Mouse (Mus musculus) lung, postnatal 0 days (tissue): ENCODE results near the gene Ppbp. TPM values are rescaled to one million over a fixed set of nuclear protein-coding genes. Genes with fewer than 3 reads are reported as not detected.
A peak's percentile ranks its signal among the peaks of the same experiment; 100 is the strongest.
"Not testable (repeated sequence)": the region's sequence is repeated elsewhere in the genome, so short reads cannot be mapped to it uniquely, and the experiment has no call there.

Experiments
- ATAC-seq: fragments of 200-750 bp; cut with Nextera tagmentation; 2 replicates; pipeline ENCODE4 v1.8.0; 2017; ENCODE audit warnings: moderate library complexity
- DNase-seq: peaks from one replicate; pipeline ENCODE4 v3.0.0-alpha.2; 2016; ENCODE audit warnings: low spot score
- H3K27ac ChIP-seq: fragments of 300-500 bp; sonication (generic); 2 replicates; pipeline ENCODE4 v1.5.1; 2014; ENCODE audit warnings: antibody characterized with exemption, mild to moderate bottlenecking, low read length, mixed read lengths
- H3K27me3 ChIP-seq: fragments of 300-500 bp; sonication (generic); replicated peaks from 2 replicates; pipeline ENCODE4 v1.6.1; 2014; ENCODE audit warnings: low read length, mixed read lengths; ENCODE audit not compliant: insufficient read depth
- H3K36me3 ChIP-seq: fragments of 300-500 bp; sonication (generic); 2 replicates; pipeline ENCODE4 v1.6.1; 2014; ENCODE audit warnings: low read length, mixed read lengths; ENCODE audit not compliant: insufficient read depth
- H3K4me1 ChIP-seq: fragments of 300-500 bp; sonication (generic); 2 replicates; pipeline ENCODE4 v1.6.1; 2014; ENCODE audit warnings: antibody characterized with exemption, low read depth, low read length, mixed read lengths; ENCODE audit not compliant: insufficient read depth
- H3K4me2 ChIP-seq: fragments of 300-500 bp; sonication (generic); replicated peaks from 2 replicates; pipeline ENCODE4 v1.6.1; 2014; ENCODE audit warnings: low read depth, mild to moderate bottlenecking, low read length, moderate library complexity, mixed read lengths
- H3K4me3 ChIP-seq: fragments of 300-500 bp; sonication (generic); 2 replicates; pipeline ENCODE4 v1.5.1; 2014; ENCODE audit warnings: low read depth, low read length
- H3K9ac ChIP-seq: fragments of 300-500 bp; sonication (generic); replicated peaks from 2 replicates; pipeline ENCODE4 v1.6.1; 2014; ENCODE audit warnings: low read depth, mild to moderate bottlenecking
- H3K9me3 ChIP-seq: fragments of 300-500 bp; sonication (generic); 2 replicates; pipeline ENCODE4 v1.6.1; 2016; ENCODE audit warnings: low read length, mixed read lengths
- CTCF ChIP-seq: IDR thresholded peaks from 2 replicates; pipeline ENCODE4 v1.5.1; 2016; ENCODE audit warnings: antibody characterized with exemption, mild to moderate bottlenecking
- EP300 ChIP-seq: IDR thresholded peaks from 2 replicates; pipeline ENCODE4 v1.6.1; 2016; ENCODE audit warnings: antibody characterized with exemption, mild to moderate bottlenecking, control low read depth
- WGBS: fragments of 180-500 bp; shearing (Covaris S2); extraction: QIAGEN DNeasy Blood & Tissue Kit; methylation state at CpG from one replicate; pipeline ENCODE4 v1.1.7; 2014; 5-methylcytosine and 5-hydroxymethylcytosine counted together
- polyA plus RNA-seq: library from polyadenylated mRNA; unstranded; fragments of >200 nt; fragmentation: Nextera tagmentation; extraction: Ambion mirVana; gene quantifications from 2 replicates; pipeline ENCODE4 v1.2.1, GENCODE M21; 2015

Ppbp gene
- polyA plus RNA-seq, 1 experiment from 2014 or later, result 15.6 TPM

GRCm38 (mm10) chr5:90783697-90784096 lies 15.4 kb downstream of the Ppbp start:
- H3K27me3 ChIP-seq, result no peaks in the 10 kb centered on the region
- no peak overlapping the region for H3K27ac ChIP-seq
- no peaks in the 10 kb centered on the region for H3K36me3 ChIP-seq
- peaks cover 3% of the 10 kb centered on the region; the same call in 1 of the 2 replicates for H3K4me1 ChIP-seq
- no peak overlapping the region for H3K9ac ChIP-seq
- no peak overlapping the region for H3K4me2 ChIP-seq
- no peaks in the 10 kb centered on the region for H3K9me3 ChIP-seq
- TF ChIP-seq EP300 (no peak), CTCF (no peak)
- DNase-seq (no peak), ATAC-seq (no peak)
- WGBS, result 74% methylated on average over 3 of the region's 3 CpGs
- no peak overlapping the region for H3K4me3 ChIP-seq

GRCm38 (mm10) chr5:90785659-90786588 lies 17.6 kb downstream of the Ppbp start, which contains the start of gene Cxcl3:
Gene Cxcl3, plus strand, starts transcription at chr5:90786103.
- Histone ChIP-seq H3K4me3 (peak within 1 kb of the TSS; percentile 31), H3K27me3 (no peaks in the 10 kb centered on the region), H3K9me3 (no peaks in the 10 kb centered on the region), H3K27ac (no peak within 1 kb of the TSS), H3K4me1 (peaks cover 9% of the 10 kb centered on the region), H3K36me3 (no peaks in the 10 kb centered on the region), H3K4me2 (peak within 1 kb of the TSS; percentile 53), H3K9ac (no peak within 1 kb of the TSS)
- ATAC-seq, result peak; percentile 53
- DNase-seq, result peak; percentile 56
- TF ChIP-seq CTCF (peak; percentile 60), EP300 (no peak)
- WGBS, result 16% methylated on average over 24 of the region's 26 CpGs

- Histone ChIP-seq H3K9ac (no peak overlapping the region), H3K4me2 (no peak overlapping the region), H3K9me3 (no peaks in the 10 kb centered on the region), H3K36me3 (no peaks in the 10 kb centered on the region), H3K27ac (no peak overlapping the region), H3K4me3 (no peak overlapping the region), H3K27me3 (no peaks in the 10 kb centered on the region), H3K4me1 (peaks cover 9% of the 10 kb centered on the region)
- ATAC-seq, result no peak
- TF ChIP-seq CTCF (peak; percentile 56), EP300 (no peak)
- 71% methylated on average over 4 of the region's 4 CpGs for whole genome bisulfite sequencing
- DNase-seq, result no peak
Observed at GRCm38 (mm10) chr5:90788114-90788513, 19.8 kb downstream of the Ppbp start.

- H3K4me1 ChIP-seq, result peaks cover 9% of the 10 kb centered on the region
- no peaks in the 10 kb centered on the region for H3K36me3 ChIP-seq
- no peaks in the 10 kb centered on the region for H3K9me3 ChIP-seq
- ATAC-seq, result peak; percentile 13
- H3K4me2 ChIP-seq, result peak overlapping the region; percentile 28
- no peak overlapping the region for H3K9ac ChIP-seq
- 45% methylated on average over 11 of the region's 11 CpGs for WGBS
- no peak overlapping the region for H3K4me3 ChIP-seq
- DNase-seq, result peak; percentile 58
- TF ChIP-seq EP300 (peak; percentile 46; the same call in 1 of the 2 replicates), CTCF (no peak)
- H3K27ac ChIP-seq, result peak overlapping the region; percentile 59
- no peaks in the 10 kb centered on the region for H3K27me3 ChIP-seq
Observed at GRCm38 (mm10) chr5:90789306-90790073, 21.2 kb downstream of the Ppbp start.

- Histone ChIP-seq H3K27me3 (no peaks in the 10 kb centered on the region), H3K36me3 (no peaks in the 10 kb centered on the region), H3K27ac (peak overlapping the region; percentile 59), H3K4me2 (peak overlapping the region; percentile 28), H3K4me3 (no peak overlapping the region), H3K4me1 (peaks cover 9% of the 10 kb centered on the region), H3K9ac (no peak overlapping the region), H3K9me3 (no peaks in the 10 kb centered on the region)
- TF ChIP-seq EP300, result peak; percentile 85
- TF ChIP-seq CTCF, result no peak
- peak; percentile 90 for DNase-seq
- ATAC-seq, result peak; percentile 69
- 30% methylated on average over 8 of the region's 8 CpGs for WGBS
Observed at GRCm38 (mm10) chr5:90790074-90790502, 21.8 kb downstream of the Ppbp start.

- DNase-seq, result peak; percentile 92
- Histone ChIP-seq H3K9ac (no peak within 1 kb of the TSS), H3K9me3 (no peaks in the 10 kb centered on the region), H3K27me3 (no peaks in the 10 kb centered on the region), H3K36me3 (no peaks in the 10 kb centered on the region), H3K4me1 (peaks cover 5% of the 10 kb centered on the region), H3K4me3 (peak within 1 kb of the TSS; percentile 31), H3K4me2 (peak within 1 kb of the TSS; percentile 28; the same call in 1 of the 2 replicates), H3K27ac (peak within 1 kb of the TSS; percentile 43; the same call in 1 of the 2 replicates)
- peak; percentile 89 for ATAC-seq
- 41% methylated on average over 5 of the region's 5 CpGs for WGBS
- TF ChIP-seq EP300 (peak; percentile 96), CTCF (no peak)
Observed at GRCm38 (mm10) chr5:90794195-90794625, 25.9 kb downstream of the Ppbp start, which contains the start of gene Cxcl15. Gene Cxcl15, plus strand, starts transcription at chr5:90794534.

- not testable (repeated sequence) for ATAC-seq, H3K9me3 ChIP-seq, H3K27me3 ChIP-seq, H3K36me3 ChIP-seq, H3K4me1 ChIP-seq, DNase-seq, H3K27ac ChIP-seq, H3K9ac ChIP-seq
- Histone ChIP-seq H3K4me3 (peak overlapping the region; percentile 31; the same call in 1 of the 2 replicates), H3K4me2 (peak overlapping the region; percentile 27; the same call in 1 of the 2 replicates)
- 60% methylated on average over 2 of the region's 2 CpGs for WGBS
Observed at GRCm38 (mm10) chr5:90795392-90795791, 27.1 kb downstream of the Ppbp start.
